In the genomic region with DNA sequence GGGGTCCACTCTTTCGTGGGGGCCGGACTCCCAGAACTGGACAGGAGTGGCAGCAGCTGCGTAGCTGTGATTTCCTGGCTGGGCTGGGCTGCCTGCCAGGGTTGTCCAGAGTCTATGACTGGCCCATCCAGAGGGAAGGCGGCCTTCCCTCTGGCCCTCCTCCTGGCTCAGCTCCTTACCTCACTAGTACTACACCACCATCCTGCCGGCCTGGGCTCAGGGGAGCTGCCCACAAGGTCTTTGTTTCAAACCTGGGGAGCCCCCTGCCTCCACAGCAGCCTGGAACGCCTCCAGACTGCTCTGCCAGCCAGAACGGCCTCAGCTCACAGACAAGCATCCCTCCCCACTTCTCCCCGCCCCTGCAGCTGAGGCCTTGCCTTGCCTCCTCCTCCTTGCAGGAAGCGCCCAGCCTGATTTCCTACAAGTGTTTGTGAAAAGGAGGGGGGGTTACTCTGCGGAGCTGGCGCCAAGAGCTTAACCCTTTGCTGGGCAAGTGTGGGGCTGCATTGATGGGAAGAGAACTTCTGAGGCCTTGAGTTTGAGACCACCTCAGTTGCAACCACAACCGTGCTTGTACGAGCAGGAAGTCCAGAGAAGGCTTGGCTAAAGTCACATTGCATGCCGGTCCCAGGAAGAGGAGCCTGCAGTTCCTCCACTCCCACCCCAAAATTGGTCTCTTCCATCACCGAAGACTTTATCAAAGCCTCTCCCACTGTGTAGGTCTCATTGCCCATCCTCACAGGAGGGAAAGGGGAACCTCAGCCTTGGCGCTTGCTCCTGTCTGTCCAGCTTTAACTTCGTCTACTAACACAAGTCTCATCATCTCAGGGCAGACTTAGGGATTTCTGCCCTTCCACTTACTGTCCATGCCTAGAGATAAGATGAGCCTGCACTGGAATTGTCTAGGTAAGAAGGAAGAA, we compare ENCODE assay signal across 8 mouse cellular contexts. TPM values are rescaled to one million over a fixed set of nuclear protein-coding genes. Genes with fewer than 3 reads are reported as not detected.
A peak's percentile ranks its signal among the peaks of the same experiment; 100 is the strongest.
DNase-seq lines count a peak whose midpoint lies in the region; ATAC-seq and TF ChIP-seq lines count a peak whose summit lies in the region.

A gene (minus strand): TSS at position 315 of the 920 bp plus-strand sequence.

- H3K4me1 ChIP-seq in forebrain, embryonic 13.5 days, result peaks cover 98% of the 10 kb centered on the region
- H3K4me1 ChIP-seq in heart, postnatal 0 days (ENCODE audit: control insufficient read depth, insufficient read depth), result peaks cover 24% of the 10 kb centered on the region; the same call in 1 of the 2 replicates
- H3K4me1 ChIP-seq in liver, embryonic 16.5 days (ENCODE audit: control insufficient read depth, low read depth, low read length), result peaks cover 51% of the 10 kb centered on the region
- peaks cover 39% of the 10 kb centered on the region for H3K4me1 ChIP-seq in neural tube, embryonic 12.5 days
- H3K4me1 ChIP-seq in testis, adult 2 months (ENCODE audit: control insufficient read depth, insufficient read depth, low read length), result no peaks in the 10 kb centered on the region

- peak within 1 kb of the TSS; percentile 55 for H3K4me2 ChIP-seq in forebrain, embryonic 13.5 days
- peak within 1 kb of the TSS; percentile 63 for H3K4me2 ChIP-seq in heart, postnatal 0 days (ENCODE audit: low read depth, low read length)
- peak within 1 kb of the TSS; percentile 13 for H3K4me2 ChIP-seq in liver, embryonic 16.5 days (ENCODE audit: low read depth, low read length)
- H3K4me2 ChIP-seq in neural tube, embryonic 12.5 days (replicated peaks), result peak within 1 kb of the TSS; percentile 44

- peak; percentile 81 for ATAC-seq in forebrain, embryonic 13.5 days
- peak; percentile 90 for ATAC-seq in heart, postnatal 0 days (ENCODE audit: insufficient read depth, low read depth)
- ATAC-seq in liver, embryonic 16.5 days (ENCODE audit: low read depth), result peak; percentile 31
- peak; percentile 75 for ATAC-seq in neural tube, embryonic 12.5 days (ENCODE audit: low FRiP score, low read depth)

- WGBS in forebrain, embryonic 13.5 days, result 9% methylated on average over 17 of the region's 17 CpGs
- WGBS in heart, postnatal 0 days, result 15% methylated on average over 16 of the region's 17 CpGs
- 11% methylated on average over 17 of the region's 17 CpGs for WGBS in liver, embryonic 16.5 days (ENCODE audit: insufficient replicate concordance)
- WGBS in neural tube, embryonic 12.5 days, result 24% methylated on average over 17 of the region's 17 CpGs

- H3K27ac ChIP-seq in forebrain, embryonic 13.5 days, result peak within 1 kb of the TSS; percentile 93
- H3K27ac ChIP-seq in heart, postnatal 0 days (ENCODE audit: low read depth), result peak within 1 kb of the TSS; percentile 89
- H3K27ac ChIP-seq in liver, embryonic 16.5 days (ENCODE audit: low read length), result peak within 1 kb of the TSS; percentile 65
- H3K27ac ChIP-seq in neural tube, embryonic 12.5 days, result peak within 1 kb of the TSS; percentile 3
- peak within 1 kb of the TSS; percentile 61 for H3K27ac ChIP-seq in testis, adult 2 months (ENCODE audit: control insufficient read depth, insufficient read depth, low read depth, low read length)

- TF ChIP-seq EP300 in heart, postnatal 0 days (IDR thresholded peaks at IDR 0.05; ENCODE audit: low read depth), result no peak

- H3K27me3 ChIP-seq in forebrain, embryonic 13.5 days, result no peaks in the 10 kb centered on the region
- no peaks in the 10 kb centered on the region for H3K27me3 ChIP-seq in heart, postnatal 0 days (ENCODE audit: control insufficient read depth, insufficient read depth, low read length)
- H3K27me3 ChIP-seq in liver, embryonic 16.5 days (ENCODE audit: control insufficient read depth, insufficient read depth, low read depth, low read length), result no peaks in the 10 kb centered on the region
- no peaks in the 10 kb centered on the region for H3K27me3 ChIP-seq in neural tube, embryonic 12.5 days (replicated peaks)
- H3K27me3 ChIP-seq in testis, adult 2 months (ENCODE audit: control insufficient read depth, insufficient read depth, low read length), result no peaks in the 10 kb centered on the region

- peak; percentile 6 for DNase-seq in 416B (ENCODE audit: low read depth)
- peak; percentile 93 to 96 for DNase-seq in adrenal gland, postnatal 36 days
- DNase-seq in heart, postnatal 0 days (ENCODE audit: low spot score), result peak; percentile 93
- peak; percentile 92 to 96 for DNase-seq in kidney, postnatal 36 days

- H3K9me3 ChIP-seq in forebrain, embryonic 13.5 days (replicated peaks), result no peaks in the 10 kb centered on the region
- H3K9me3 ChIP-seq in heart, postnatal 0 days (replicated peaks; ENCODE audit: control insufficient read depth, low read length), result no peaks in the 10 kb centered on the region
- H3K9me3 ChIP-seq in liver, embryonic 16.5 days (replicated peaks; ENCODE audit: control insufficient read depth, low read length), result no peaks in the 10 kb centered on the region
- no peaks in the 10 kb centered on the region for H3K9me3 ChIP-seq in neural tube, embryonic 12.5 days

- no peak for TF ChIP-seq CTCF in heart, postnatal 0 days (IDR thresholded peaks at IDR 0.05; ENCODE audit: low read depth)
- TF ChIP-seq CTCF in testis, adult 2 months (IDR thresholded peaks at IDR 0.05; ENCODE audit: control insufficient read depth, insufficient read depth, insufficient replicate concordance, low read depth, low read length), result no peak

- no peak for TF ChIP-seq POLR2A in testis, adult 2 months (IDR thresholded peaks at IDR 0.05; ENCODE audit: control insufficient read depth, low read depth, low read length)

- peak within 1 kb of the TSS; percentile 59 for H3K9ac ChIP-seq in forebrain, embryonic 13.5 days
- H3K9ac ChIP-seq in heart, postnatal 0 days (replicated peaks; ENCODE audit: low read depth, low read length), result peak within 1 kb of the TSS; percentile 56
- peak within 1 kb of the TSS; percentile 46 for H3K9ac ChIP-seq in liver, embryonic 16.5 days (ENCODE audit: low read depth, low read length)
- no peak within 1 kb of the TSS; the same call in 1 of the 2 replicates for H3K9ac ChIP-seq in neural tube, embryonic 12.5 days

- H3K4me3 ChIP-seq in forebrain, embryonic 13.5 days, result peak within 1 kb of the TSS; percentile 29
- H3K4me3 ChIP-seq in heart, postnatal 0 days (ENCODE audit: low read depth, low read length), result peak within 1 kb of the TSS; percentile 45
- peak within 1 kb of the TSS; percentile 50 for H3K4me3 ChIP-seq in liver, embryonic 16.5 days (ENCODE audit: low read depth, low read length)
- peak within 1 kb of the TSS; percentile 20; the same call in 1 of the 2 replicates for H3K4me3 ChIP-seq in neural tube, embryonic 12.5 days
- H3K4me3 ChIP-seq in testis, adult 2 months (ENCODE audit: control insufficient read depth, low read depth, low read length), result peak within 1 kb of the TSS; percentile 42

- H3K36me3 ChIP-seq in forebrain, embryonic 13.5 days (ENCODE audit: poor library complexity, severe bottlenecking), result peaks cover 6% of the 10 kb centered on the region; the same call in 1 of the 2 replicates
- no peaks in the 10 kb centered on the region for H3K36me3 ChIP-seq in heart, postnatal 0 days (replicated peaks; ENCODE audit: control insufficient read depth, insufficient read depth, low read length)
- no peaks in the 10 kb centered on the region for H3K36me3 ChIP-seq in liver, embryonic 16.5 days (ENCODE audit: control insufficient read depth, insufficient read depth)
- no peaks in the 10 kb centered on the region for H3K36me3 ChIP-seq in neural tube, embryonic 12.5 days
- no peaks in the 10 kb centered on the region for H3K36me3 ChIP-seq in testis, adult 2 months (ENCODE audit: control insufficient read depth, insufficient read depth, low read length)

RNA-seq across cellular contexts. Expression of the gene that starts here (rescaled TPM):
- total RNA-seq in adrenal gland, postnatal 36 days (2021), result 1 to 10 TPM; 2.6 to 4.3 TPM
- polyA plus RNA-seq in forebrain, embryonic 13.5 days (2015; fragmentation: Nextera tagmentation; extraction: Ambion mirVana), result 21.7 and 23.1 TPM in 2 replicates
- total RNA-seq in heart, postnatal 0 days (2014; rRNA removed; ENCODE audit: low replicate concordance), result 4.1 and 5.5 TPM in 2 replicates
- 1.3 and 1.4 TPM in 2 replicates for polyA plus RNA-seq in heart, postnatal 0 days (2015; fragmentation: Nextera tagmentation; extraction: Ambion mirVana)
- polyA plus RNA-seq in liver, embryonic 16.5 days (2015; fragmentation: Nextera tagmentation; extraction: Ambion mirVana), result 5.1 and 6.1 TPM in 2 replicates
- 7.3 and 7.5 TPM in 2 replicates for polyA plus RNA-seq in neural tube, embryonic 12.5 days (2016; fragmentation: Nextera tagmentation; extraction: Ambion mirVana)
- polyA plus RNA-seq in testis, adult 2 months (2012; rRNA removed), result 56.8 and 61.0 TPM in 2 replicates

Comparison
In these comparisons a context has a peak if more than half of its experiments do, and no peak if none do; other contexts are left out.
1. Peak in every context shown above with its lines: DNase-seq, ATAC-seq, H3K4me3 ChIP-seq and H3K27ac ChIP-seq.
2. DNase-seq: peak in every context shown above with its lines; median percentile 94 in adrenal gland, postnatal 36 days; 94 in kidney, postnatal 36 days; 93 in heart, postnatal 0 days; 6 in 416B.
3. ATAC-seq: peak in every context shown above with its lines; median percentile 90 in heart, postnatal 0 days; 81 in forebrain, embryonic 13.5 days; 75 in neural tube, embryonic 12.5 days; 31 in liver, embryonic 16.5 days.
4. H3K27ac ChIP-seq: peak in every context shown above with its lines; median percentile 93 in forebrain, embryonic 13.5 days; 89 in heart, postnatal 0 days; 65 in liver, embryonic 16.5 days; 61 in testis, adult 2 months; 3 in neural tube, embryonic 12.5 days.
5. H3K4me2 ChIP-seq: peak in every context shown above with its lines; median percentile 63 in heart, postnatal 0 days; 55 in forebrain, embryonic 13.5 days; 44 in neural tube, embryonic 12.5 days; 13 in liver, embryonic 16.5 days.